Mouse (Mus musculus): ENCODE measurements around the gene Emcn. TPM values are rescaled to one million over a fixed set of nuclear protein-coding genes. Genes with fewer than 3 reads are reported as not detected.

Emcn gene
- 71.5 TPM for polyA plus RNA-seq (2014; fragmentation: Illumina TruSeq; extraction: RNeasy Lipid Tissue Mini Kit (QIAGEN cat#74804); ENCODE audit: insufficient read depth, low read depth, low replicate concordance)

DNA sequence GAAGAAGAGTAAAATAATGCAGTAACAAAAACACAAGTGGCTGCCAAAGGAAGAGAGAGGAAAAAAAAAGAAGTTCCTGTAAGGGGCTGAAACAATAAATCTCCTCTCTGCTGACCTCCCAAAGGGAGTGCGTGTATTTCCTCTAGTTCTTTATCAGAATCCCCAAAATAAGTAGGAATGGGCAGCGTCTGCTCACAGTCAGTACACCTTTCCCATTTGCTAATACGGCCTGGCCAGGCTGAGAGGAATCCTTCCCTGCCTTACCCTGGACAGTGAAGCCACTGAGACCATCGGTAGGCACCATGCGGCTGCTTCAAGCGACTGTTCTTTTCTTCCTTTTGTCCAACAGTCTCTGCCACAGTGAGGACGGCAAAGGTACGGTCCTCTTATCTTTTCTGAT, at the start of gene Emcn:
Gene Emcn, plus strand, starts transcription at position 130 of the 400 bp plus-strand sequence.

